Mouse (Mus musculus) mature B cell (primary cell): ENCODE measurements around the gene Akap12.

Experiments used
- in situ Hi-C: fragments of 300-500 bp; cut with MboI; formaldehyde crosslinking; loops from 2 replicates; pipeline ENCODE4 v1.14.3; 2019

Akap12 gene

GRCm38 (mm10) chr10:4356640-4357039 lies 90.5 kb downstream of the Akap12 start:
- in situ Hi-C loops = no loop called here

- in situ Hi-C loops = no loop called here
Measured at GRCm38 (mm10) chr10:4357435-4357834, 91.3 kb downstream of the Akap12 start.

- in situ Hi-C loops = no loop called here
Measured at GRCm38 (mm10) chr10:4364618-4365017, 98.4 kb downstream of the Akap12 start.

GRCm38 (mm10) chr10:4370105-4370504 lies 103.9 kb downstream of the Akap12 start:
- in situ Hi-C loops = no loop called here

- in situ Hi-C loops = no loop called here
Measured at GRCm38 (mm10) chr10:4372011-4372410, 105.8 kb downstream of the Akap12 start.

- in situ Hi-C loops = no loop called here
Measured at GRCm38 (mm10) chr10:4373558-4373957, 107.4 kb downstream of the Akap12 start.

GRCm38 (mm10) chr10:4374239-4374638 lies 108.1 kb downstream of the Akap12 start:
- in situ Hi-C loops = no loop called here

GRCm38 (mm10) chr10:4374734-4375133 lies 108.6 kb downstream of the Akap12 start:
- in situ Hi-C loops = no loop called here

GRCm38 (mm10) chr10:4375267-4375666 lies 109.1 kb downstream of the Akap12 start:
- in situ Hi-C loops = no loop called here

GRCm38 (mm10) chr10:4376461-4376860 lies 110.3 kb downstream of the Akap12 start:
- in situ Hi-C loops = no loop called here

GRCm38 (mm10) chr10:4376931-4377330 lies 110.8 kb downstream of the Akap12 start:
- in situ Hi-C loops = no loop called here

- in situ Hi-C loops = no loop called here
Measured at GRCm38 (mm10) chr10:4380748-4381147, 114.6 kb downstream of the Akap12 start.

GRCm38 (mm10) chr10:4384244-4384643 lies 118.1 kb downstream of the Akap12 start:
- in situ Hi-C loops = no loop called here

GRCm38 (mm10) chr10:4386609-4387591 lies 120.7 kb downstream of the Akap12 start:
- in situ Hi-C loops = no loop called here

GRCm38 (mm10) chr10:4387701-4388383 lies 121.7 kb downstream of the Akap12 start, which contains the start of gene Zbtb2:
Zbtb2 (minus strand) TSS chr10:4388108.
- in situ Hi-C loops = no loop called here

- in situ Hi-C loops = no loop called here
Measured at GRCm38 (mm10) chr10:4388384-4388745, 122.2 kb downstream of the Akap12 start.

- in situ Hi-C loops = no loop called here
Measured at GRCm38 (mm10) chr10:4389036-4389435, 122.9 kb downstream of the Akap12 start.

- in situ Hi-C loops = no loop called here
Measured at GRCm38 (mm10) chr10:4389461-4390112, 123.4 kb downstream of the Akap12 start.

- in situ Hi-C loops = no loop called here
Measured at GRCm38 (mm10) chr10:4390550-4390949, 124.4 kb downstream of the Akap12 start.

GRCm38 (mm10) chr10:4391076-4391475 lies 124.9 kb downstream of the Akap12 start:
- in situ Hi-C loops = no loop called here

- in situ Hi-C loops = no loop called here
Measured at GRCm38 (mm10) chr10:4391851-4392250, 125.7 kb downstream of the Akap12 start.

- in situ Hi-C loops = no loop called here
Measured at GRCm38 (mm10) chr10:4395321-4395720, 129.1 kb downstream of the Akap12 start.
